Mouse (Mus musculus) cortical plate, adult 2 months (tissue): ENCODE measurements around the gene Ddi2.

Source experiments
- CTCF ChIP-seq: fragments of 200-500 bp; IDR thresholded peaks from 2 replicates; pipeline ENCODE4 v1.5.1; 2011; ENCODE audit warnings: mild to moderate bottlenecking, control low read depth, low read length; ENCODE audit not compliant: insufficient read depth; ENCODE audit errors: extremely low read depth
- POLR2A ChIP-seq: fragments of 200-500 bp; IDR thresholded peaks from 2 replicates; pipeline ENCODE4 v1.6.1; 2011; ENCODE audit warnings: mild to moderate bottlenecking, low read length, control low read depth; ENCODE audit not compliant: insufficient read depth; ENCODE audit errors: extremely low read depth

DNA sequence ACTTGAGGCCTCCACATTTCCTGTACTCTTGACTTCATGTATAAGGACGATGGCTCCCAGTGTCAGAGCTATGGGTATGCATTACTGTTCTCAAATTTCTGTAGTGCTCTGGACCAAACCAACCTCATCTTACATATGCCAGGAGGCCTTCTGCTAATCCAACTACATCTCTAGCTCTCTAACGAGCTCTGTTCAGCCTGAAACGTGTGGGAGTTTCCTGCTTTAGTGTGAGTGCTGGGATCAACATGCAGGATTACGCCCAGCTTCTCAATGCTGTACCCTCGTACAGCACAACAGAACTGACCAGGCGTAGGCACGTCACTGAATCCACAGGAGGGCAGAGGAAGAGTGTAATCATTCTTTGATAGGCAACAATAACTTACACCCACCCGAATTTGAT, 36.7 kb downstream of the Ddi2 start:
- TF ChIP-seq POLR2A (no peak), CTCF (no peak)
